Mouse (Mus musculus) telencephalon, adult 2 months (tissue): ENCODE data around the gene Rnf25.

Experiments used
- DNase-seq: peaks from one replicate; pipeline ENCODE4 v3.0.0-alpha.2; 2011; ENCODE audit warnings: low read depth, low spot score

Rnf25 gene

GRCm38 (mm10) chr1:74601267-74601962 lies at the start of gene Rnf25, which contains the start of gene Stk36:
Gene Rnf25 (minus strand): TSS chr1:74601397.
Gene Stk36 (plus strand): TSS chr1:74601445.
- peak; percentile 90 for DNase-seq

GRCm38 (mm10) chr1:74643926-74644325 lies 42.7 kb upstream of the Rnf25 start:
- no peak for DNase-seq

GRCm38 (mm10) chr1:74643524-74643923 lies 42.3 kb upstream of the Rnf25 start:
- no peak for DNase-seq

GRCm38 (mm10) chr1:74632734-74633133 lies 31.5 kb upstream of the Rnf25 start:
- no peak for DNase-seq

GRCm38 (mm10) chr1:74628001-74628400 lies 26.8 kb upstream of the Rnf25 start:
- DNase-seq, result no peak

- no peak for DNase-seq
Observed at GRCm38 (mm10) chr1:74626076-74626475, 24.9 kb upstream of the Rnf25 start.

- no peak for DNase-seq
Observed at GRCm38 (mm10) chr1:74624183-74624582, 23.0 kb upstream of the Rnf25 start.

- DNase-seq, result no peak
Observed at GRCm38 (mm10) chr1:74600501-74601266, 513 bp downstream of the Rnf25 start.

GRCm38 (mm10) chr1:74594434-74594833 lies 6.8 kb downstream of the Rnf25 start:
- no peak for DNase-seq

GRCm38 (mm10) chr1:74587773-74588445 lies 13.3 kb downstream of the Rnf25 start, which contains the start of the genes Zfp142 and Bcs1l:
Gene Zfp142 (minus strand): TSS chr1:74588246.
Gene Bcs1l (plus strand): TSS chr1:74588289.
- peak; percentile 100 for DNase-seq

- DNase-seq, result peak; percentile 72
Observed at GRCm38 (mm10) chr1:74587233-74587772, 13.9 kb downstream of the Rnf25 start.

GRCm38 (mm10) chr1:74584616-74585398 lies 16.4 kb downstream of the Rnf25 start:
- no peak for DNase-seq

- no peak for DNase-seq
Observed at GRCm38 (mm10) chr1:74582621-74583020, 18.6 kb downstream of the Rnf25 start.

GRCm38 (mm10) chr1:74569739-74570719 lies 31.2 kb downstream of the Rnf25 start:
- no peak for DNase-seq

- DNase-seq, result no peak
Observed at GRCm38 (mm10) chr1:74565834-74566233, 35.4 kb downstream of the Rnf25 start.

GRCm38 (mm10) chr1:74559061-74559460 lies 42.1 kb downstream of the Rnf25 start:
- DNase-seq, result no peak

GRCm38 (mm10) chr1:74544184-74544583 lies 57.0 kb downstream of the Rnf25 start, which contains the start of gene Usp37:
Gene Usp37 (minus strand): TSS chr1:74544284.
- DNase-seq, result no peak
